Mouse (Mus musculus) testis, adult 2 months (tissue): Measurements from ENCODE around the gene Iqsec1.

Source experiments
- CTCF ChIP-seq: fragments of 200-500 bp; IDR thresholded peaks from 2 replicates; pipeline ENCODE4 v1.5.1; 2012; ENCODE audit warnings: low read depth, mild to moderate bottlenecking, inconsistent platforms, low read length, moderate library complexity; ENCODE audit not compliant: control insufficient read depth, insufficient read depth, insufficient replicate concordance
- POLR2A ChIP-seq: fragments of 200-500 bp; IDR thresholded peaks from 2 replicates; pipeline ENCODE4 v1.6.1; 2012; ENCODE audit warnings: low read depth, mild to moderate bottlenecking, inconsistent platforms, low read length, moderate library complexity; ENCODE audit not compliant: control insufficient read depth

DNA sequence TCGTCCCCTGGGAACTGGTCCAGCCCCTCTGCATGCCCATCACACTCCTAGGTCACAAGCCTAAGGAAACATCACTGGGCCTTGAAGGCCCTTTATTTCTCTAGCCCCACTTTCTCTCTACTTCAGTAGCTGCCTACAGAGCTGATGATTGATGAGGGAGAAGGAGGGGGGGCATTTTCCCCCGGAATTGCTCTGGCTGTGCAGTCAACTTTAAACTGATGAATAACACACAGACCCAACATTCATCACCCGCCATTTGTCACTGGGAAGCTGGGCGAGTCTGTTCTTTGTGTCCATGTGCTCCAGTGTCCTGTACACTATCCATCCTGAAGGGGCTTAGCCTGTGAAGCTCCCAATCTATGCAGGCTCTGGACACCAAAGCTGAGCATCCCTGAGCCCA, 165.2 kb downstream of the Iqsec1 start:
- TF ChIP-seq POLR2A (no peak), CTCF (no peak)
